Mouse (Mus musculus) heart, adult 8-10 months (tissue): ENCODE results near the gene Spon1. TPM values are rescaled to one million over a fixed set of nuclear protein-coding genes. Genes with fewer than 3 reads are reported as not detected.
A peak's percentile ranks its signal among the peaks of the same experiment; 100 is the strongest.

Source experiments
- DNase-seq: peaks from one replicate; pipeline ENCODE4 v3.0.0; 2022; ENCODE audit warnings: low spot score
- total RNA-seq, 4 experiments: library from RNA; stranded (reverse); gene quantifications; 2 replicates each; pipeline ENCODE4 v1.2.4; 2022

Spon1 gene
- total RNA-seq, 4 experiments from 2014 or later = 7.6 to 12.9 (median 11.5) TPM

GRCm38 (mm10) chr7:114058166-114058565, 292.4 kb downstream of the Spon1 start:
- DNase-seq = no peak

DNA sequence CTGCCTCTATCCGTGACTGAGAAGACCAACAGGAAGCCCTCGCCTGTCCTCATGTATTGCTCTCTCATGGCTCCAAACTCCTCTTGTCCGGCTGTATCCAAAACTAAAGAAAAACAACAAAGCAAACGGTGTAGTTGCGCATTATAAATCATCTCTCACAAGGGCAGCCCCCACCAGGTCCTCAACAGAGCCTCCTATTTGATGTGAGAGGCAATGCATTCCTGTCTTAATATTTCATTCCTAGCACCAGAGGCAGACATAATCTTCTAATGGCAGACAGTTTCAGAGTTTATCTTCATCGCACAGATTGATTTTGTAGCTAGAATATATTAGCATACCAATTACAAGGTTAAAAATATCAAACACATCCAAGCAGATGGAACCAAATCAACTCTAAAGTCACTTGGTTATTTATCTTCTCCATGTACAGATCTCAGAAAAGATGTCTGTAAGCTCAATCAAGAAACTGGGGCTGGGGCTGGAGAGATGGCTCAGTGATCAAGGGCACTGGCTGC, 293.2 kb downstream of the Spon1 start:
- no peak for DNase-seq

DNA sequence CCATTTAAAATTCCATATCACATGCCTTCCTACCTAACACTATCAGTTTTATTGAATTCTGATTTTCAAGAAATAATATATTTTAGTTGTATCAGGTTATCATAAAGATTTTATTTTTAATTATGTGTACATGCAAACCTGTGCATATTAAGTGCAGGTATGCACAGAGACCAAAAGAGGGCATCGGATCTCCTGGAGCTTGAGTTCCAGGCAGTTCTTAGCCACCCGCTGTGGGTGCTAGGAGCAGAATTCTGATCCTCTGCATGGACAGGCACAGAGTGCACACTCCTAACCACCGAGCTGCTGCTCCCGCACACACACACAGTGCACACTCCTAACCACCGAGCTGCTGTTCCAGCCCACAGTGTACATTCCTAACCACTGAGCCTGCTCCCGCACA, 294.6 kb downstream of the Spon1 start:
- DNase-seq = no peak

DNA sequence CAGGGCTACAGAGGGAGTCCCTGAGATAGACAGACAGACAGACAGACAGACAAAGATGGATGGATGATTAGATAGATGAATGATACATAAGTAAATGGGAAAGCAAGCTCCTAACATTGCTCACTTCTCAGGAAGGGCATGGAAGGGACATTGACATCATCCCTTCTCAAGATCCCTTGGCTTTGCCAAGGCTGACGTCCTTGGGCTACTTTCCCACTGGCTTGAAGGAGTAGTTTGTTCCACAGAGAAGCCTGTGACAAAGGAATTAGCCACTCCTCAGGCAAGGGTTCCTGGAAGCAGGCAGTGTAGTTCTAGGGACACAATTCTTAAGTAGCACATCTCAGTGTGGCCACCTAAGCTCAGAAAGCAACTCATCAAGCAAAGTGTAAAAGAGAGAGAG, 296.7 kb downstream of the Spon1 start:
- no peak for DNase-seq

GRCm38 (mm10) chr7:114063534-114063933, 297.7 kb downstream of the Spon1 start:
- DNase-seq = peak; percentile 33

GRCm38 (mm10) chr7:114063966-114064365, 298.2 kb downstream of the Spon1 start:
- no peak for DNase-seq

- no peak for DNase-seq
Observed at GRCm38 (mm10) chr7:114065407-114066185, 299.8 kb downstream of the Spon1 start.

DNA sequence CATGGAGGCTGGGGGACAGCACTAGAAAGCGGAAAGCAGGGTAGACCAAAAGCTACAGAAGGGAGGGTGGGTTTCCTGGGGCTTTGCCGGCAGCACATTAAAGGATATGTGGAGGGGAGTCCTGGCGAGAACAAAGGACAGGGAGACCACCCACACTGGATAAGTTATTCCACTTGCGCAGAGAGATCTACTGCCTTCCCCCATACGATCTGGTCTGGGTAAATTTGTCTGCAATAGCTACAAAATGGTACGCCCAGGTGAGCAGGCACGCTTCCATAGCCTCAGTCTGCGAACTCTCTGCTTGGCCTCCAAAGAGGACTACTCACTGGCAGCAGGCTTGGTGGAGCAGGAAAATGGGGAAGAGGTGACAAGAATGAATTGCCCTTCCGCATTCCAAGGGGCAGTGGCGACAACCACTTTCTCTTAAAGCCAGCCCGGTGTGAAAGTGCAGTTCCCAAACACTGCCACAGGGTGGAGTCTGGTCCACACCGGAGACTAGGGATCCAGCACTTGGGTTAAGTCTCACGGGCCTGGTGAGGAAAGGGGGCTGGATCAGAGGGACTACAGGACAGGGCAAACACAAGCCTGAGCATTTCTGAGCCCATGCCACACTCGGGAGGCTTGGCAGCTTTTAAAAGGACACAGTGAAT, 300.9 kb downstream of the Spon1 start:
- DNase-seq = peak; percentile 86

DNA sequence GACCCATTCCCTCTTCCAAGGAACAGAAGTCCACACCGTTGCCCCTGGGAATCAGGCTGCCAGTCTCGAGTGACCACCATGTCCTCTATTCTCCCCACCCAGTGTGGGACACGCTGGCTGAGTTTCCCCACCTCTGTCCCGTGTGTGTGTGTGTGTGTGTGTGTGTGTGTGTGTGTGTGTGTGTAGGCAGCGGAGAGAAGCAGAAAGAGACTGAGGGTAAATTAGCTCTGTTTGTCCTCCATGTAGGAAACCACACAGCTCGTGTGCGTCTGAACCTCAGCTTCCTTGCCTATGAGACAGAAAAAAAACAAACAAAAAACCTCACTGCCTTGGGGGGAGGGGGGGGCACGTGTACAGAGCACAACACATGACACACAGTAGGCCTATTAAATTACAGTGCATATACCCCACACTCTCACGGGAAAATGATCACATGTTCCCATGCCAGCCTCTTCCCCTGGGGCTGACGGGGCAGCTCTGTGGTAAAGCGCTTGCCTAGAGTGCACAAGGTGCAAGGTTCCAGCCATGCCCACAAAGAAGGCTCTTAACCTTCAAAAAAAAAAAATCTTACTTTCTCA, 303.2 kb downstream of the Spon1 start:
- DNase-seq = no peak

- no peak for DNase-seq
Observed at GRCm38 (mm10) chr7:114069726-114070457, 304.1 kb downstream of the Spon1 start.

GRCm38 (mm10) chr7:114070458-114070840, 304.7 kb downstream of the Spon1 start:
- DNase-seq = no peak

- DNase-seq = no peak
Observed at GRCm38 (mm10) chr7:114071395-114071794, 305.6 kb downstream of the Spon1 start.

DNA sequence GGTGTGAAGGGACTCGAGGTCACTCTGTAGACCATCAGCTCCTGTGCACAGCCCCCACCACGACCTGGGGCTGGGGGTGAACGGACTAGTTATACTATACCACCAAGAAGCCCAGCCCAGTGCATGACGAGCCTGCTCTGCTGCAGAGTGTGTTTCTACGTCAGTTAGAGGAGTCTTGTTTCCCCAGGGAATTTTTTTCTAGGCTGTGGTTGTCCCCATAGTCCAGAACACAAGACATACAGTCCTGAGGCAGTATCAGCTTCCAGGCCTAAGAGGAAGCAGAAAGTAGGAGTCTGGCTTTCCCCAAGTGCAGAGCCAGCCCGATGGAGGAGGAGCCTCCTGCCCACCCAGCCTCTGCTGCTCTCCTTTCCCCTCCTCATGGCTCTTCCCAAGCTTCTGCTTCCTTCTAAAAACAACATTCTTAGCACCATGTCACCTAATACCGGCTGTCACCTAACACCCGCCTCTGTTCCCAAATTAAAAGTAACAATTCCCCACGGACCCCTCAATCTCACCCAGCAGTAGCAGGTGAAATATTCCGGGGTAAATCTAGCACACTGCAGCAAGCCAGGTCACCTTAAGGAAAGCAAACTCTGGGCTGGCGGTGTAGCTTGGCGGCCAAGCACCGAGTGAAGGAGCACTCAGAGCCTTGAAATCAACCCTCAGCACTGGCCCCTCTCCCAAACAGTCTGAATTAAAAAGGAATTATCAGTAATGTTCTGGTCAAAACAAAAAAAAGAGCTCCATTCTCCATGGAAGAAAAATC, 306.2 kb downstream of the Spon1 start:
- DNase-seq = no peak

DNA sequence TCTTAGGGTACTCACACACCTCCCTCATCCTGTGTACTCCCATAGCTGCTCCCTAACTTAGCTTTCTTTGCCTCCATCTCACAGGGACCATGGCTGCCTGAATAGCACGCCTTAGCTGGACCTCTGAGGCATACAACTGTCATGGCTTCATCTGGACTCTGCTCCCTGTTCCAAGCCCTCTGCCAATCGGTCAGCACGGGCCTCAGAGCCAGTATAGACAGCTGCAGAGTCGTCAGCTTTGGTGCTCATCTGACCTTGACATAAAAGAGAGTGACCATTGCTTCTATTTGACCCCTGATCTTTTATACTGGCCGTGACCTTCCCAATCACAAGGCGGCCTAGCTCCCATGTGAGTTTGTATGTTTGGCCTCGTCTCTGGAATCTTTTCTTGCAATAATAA, 308.3 kb downstream of the Spon1 start:
- DNase-seq = no peak

DNA sequence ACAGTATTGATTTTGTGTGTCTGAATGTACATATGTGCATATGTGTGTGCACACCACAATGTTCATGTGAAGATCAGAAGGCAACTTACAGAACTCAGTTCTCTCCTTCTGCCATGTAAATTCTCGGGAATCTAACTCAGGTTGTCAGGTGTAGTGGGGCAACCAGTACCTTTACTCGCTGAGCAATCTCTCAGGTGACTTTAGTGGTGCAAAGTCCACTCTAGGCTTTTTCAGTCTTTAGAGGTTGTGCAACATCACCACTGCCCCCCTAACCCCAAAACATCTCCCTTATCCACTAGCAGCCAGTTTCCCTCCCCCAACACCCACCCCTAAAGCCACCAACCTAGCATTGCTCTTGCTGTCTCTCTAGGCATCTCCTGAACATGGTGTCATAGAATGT, 308.8 kb downstream of the Spon1 start:
- DNase-seq = no peak

DNA sequence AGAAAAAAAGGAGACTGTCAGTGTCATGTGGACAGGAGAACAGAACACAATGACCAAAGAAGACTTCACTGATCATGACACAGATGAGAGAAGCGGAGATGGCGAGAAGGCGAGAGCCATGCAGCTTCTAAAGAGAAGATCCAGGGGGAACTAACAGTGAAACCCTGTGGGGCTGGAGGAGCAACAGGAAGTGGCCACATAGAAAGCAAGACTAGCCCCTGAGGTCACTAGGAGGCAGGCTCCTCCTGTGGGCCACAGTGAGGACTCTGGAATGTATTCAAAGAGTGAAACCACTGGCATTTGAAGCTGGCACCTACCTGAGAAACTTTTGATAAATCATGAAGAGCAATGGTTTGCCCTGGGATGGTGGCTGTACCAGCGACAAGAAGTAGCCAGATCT, 313.5 kb downstream of the Spon1 start:
- no peak for DNase-seq

- DNase-seq = no peak
Observed at GRCm38 (mm10) chr7:114080250-114080649, 314.5 kb downstream of the Spon1 start.

GRCm38 (mm10) chr7:114081633-114082420, 316.0 kb downstream of the Spon1 start:
- DNase-seq = no peak

DNA sequence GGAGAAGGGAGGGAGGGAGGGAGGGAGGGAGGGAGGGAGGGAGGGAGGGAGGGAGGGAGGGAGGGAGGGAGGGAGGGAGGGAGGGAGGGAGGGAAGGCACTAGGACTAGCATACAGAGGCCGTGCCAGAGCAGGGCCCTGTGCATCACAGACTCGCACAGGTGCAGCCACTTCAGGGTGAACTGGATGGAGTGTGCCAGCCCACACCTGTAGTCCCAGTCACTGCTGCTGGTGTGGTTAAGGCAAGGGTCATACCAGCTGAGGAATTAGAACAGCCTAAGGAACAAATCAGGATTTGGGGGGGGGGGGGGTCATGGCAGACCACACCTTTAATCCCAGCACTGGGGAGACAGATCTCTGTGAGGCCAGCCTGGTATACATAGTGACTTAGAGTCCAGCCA, 317.3 kb downstream of the Spon1 start:
- no peak for DNase-seq

DNA sequence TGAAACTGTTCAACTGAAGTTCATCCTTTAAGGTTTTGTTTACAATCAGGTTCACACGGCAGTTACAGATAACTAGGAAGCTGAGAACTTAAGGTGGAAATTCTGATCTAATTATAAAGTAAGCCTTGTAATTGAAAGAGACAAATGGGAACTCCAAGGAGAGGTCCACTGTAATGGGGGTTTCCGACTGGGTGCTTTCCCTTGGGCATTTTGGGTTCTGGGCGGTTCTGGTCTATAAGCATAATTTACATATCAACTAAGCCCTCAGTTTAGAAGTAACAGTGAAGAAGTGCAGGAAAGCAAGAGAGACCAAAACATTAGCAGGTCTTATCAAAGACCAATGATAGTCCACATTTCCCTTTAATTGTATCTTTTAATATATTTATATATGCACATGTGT, 318.0 kb downstream of the Spon1 start:
- DNase-seq = no peak
